Mouse (Mus musculus): ENCODE results near the gene Slc26a5. TPM values are rescaled to one million over a fixed set of nuclear protein-coding genes. Genes with fewer than 3 reads are reported as not detected.

Slc26a5 gene
- total RNA-seq, 1 experiment, result 0.27 TPM

DNA sequence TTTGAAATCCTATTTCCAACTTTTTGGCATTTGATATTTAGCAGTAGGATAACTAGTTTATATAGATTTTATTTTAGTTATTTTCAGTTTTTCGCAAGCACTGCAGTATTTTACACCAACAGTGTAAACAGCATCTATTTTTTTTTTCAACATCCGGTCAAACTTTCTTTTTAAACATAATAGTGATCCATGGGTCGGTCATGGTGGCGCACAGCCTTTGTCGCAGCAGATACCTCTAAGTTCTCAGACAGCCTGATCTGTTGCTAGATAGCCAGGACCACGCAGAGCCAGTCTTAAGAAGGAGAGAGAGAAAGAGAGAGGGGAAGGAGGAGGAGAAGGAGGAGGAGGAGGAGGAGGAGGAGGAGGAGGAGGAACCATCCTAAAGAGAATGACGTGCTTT lies 79.6 kb downstream of the Slc26a5 start:
- DNase-seq (ENCODE audit: low read depth, low spot score), result no peak
- Histone ChIP-seq H3K9me3 (ENCODE audit: control insufficient read depth, insufficient read depth, low read depth, low read length) (no peaks in the 10 kb centered on the region), H3K36me3 (ENCODE audit: control insufficient read depth, insufficient read depth, low read length, poor library complexity, severe bottlenecking) (peaks cover 17% of the 10 kb centered on the region), H3K4me1 (ENCODE audit: control insufficient read depth in 2 of 2, insufficient read depth in 2 of 2, low read length in 2 of 2, poor library complexity in 1 of 2) (peaks cover 0 to 2% of the 10 kb centered on the region in 2 experiments; a peak in 3 of 4 replicates), H3K27ac (ENCODE audit: insufficient read depth, low read depth, low read length, poor library complexity, severe bottlenecking) (no peak overlapping the region; the same call in 1 of the 2 replicates), H3K9ac (ENCODE audit: insufficient read depth, low read depth, low read length, poor library complexity, severe bottlenecking) (no peak overlapping the region), H3K4me3 (ENCODE audit: insufficient read depth in 1 of 2, low read depth in 1 of 2, low read length in 2 of 2, poor library complexity in 1 of 2, severe bottlenecking in 1 of 2) (0 out of 4 replicates have a peak overlapping the region, but pooled peaks of 1 of the 2 experiments have one; percentile 93)
- in situ Hi-C loops (cut with MboI; ENCODE audit: low sequenced_read_pairs in 2 of 2, unreplicated experiment in 2 of 2), result no loop called here
- TF ChIP-seq HCFC1 (IDR thresholded peaks at IDR 0.05; ENCODE audit: borderline replicate concordance, insufficient read depth, low read length), result no peak

DNA sequence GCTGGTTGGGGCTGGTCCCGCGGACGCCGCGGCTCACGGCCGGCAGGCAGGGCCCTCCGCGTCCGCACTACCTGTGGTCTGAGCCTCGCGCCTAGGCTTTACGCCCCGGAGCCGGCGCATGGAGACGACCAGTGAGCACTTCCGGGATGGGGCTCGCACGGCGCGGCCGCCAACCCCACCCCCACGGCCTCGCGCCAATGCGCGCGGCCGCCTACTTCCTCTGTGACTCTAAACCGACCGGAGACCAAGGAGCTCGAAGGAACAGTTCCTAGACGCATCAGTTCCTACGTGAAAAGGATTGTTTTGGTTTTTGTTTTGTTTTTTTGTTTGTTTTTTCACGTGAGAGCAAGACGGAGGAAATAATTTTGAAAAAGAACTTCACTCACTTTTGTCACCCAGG lies 80.4 kb downstream of the Slc26a5 start, which contains the start of the genes Dnajc2 and Psmc2:
Gene Dnajc2 (minus strand): TSS at position 199 of the 400 bp plus-strand sequence.
Gene Psmc2 (plus strand): TSS at position 231 of the 400 bp plus-strand sequence.
- in situ Hi-C loops (cut with MboI; ENCODE audit: low sequenced_read_pairs in 2 of 2, unreplicated experiment in 2 of 2), result no loop called here
- Histone ChIP-seq H3K9me3 (ENCODE audit: control insufficient read depth, insufficient read depth, low read depth, low read length) (no peaks in the 10 kb centered on the region), H3K36me3 (ENCODE audit: control insufficient read depth, insufficient read depth, low read length, poor library complexity, severe bottlenecking) (peaks cover 20% of the 10 kb centered on the region), H3K27ac (ENCODE audit: insufficient read depth, low read depth, low read length, poor library complexity, severe bottlenecking) (peak within 1 kb of the TSS; percentile 68), H3K9ac (ENCODE audit: insufficient read depth, low read depth, low read length, poor library complexity, severe bottlenecking) (peak within 1 kb of the TSS; percentile 96), H3K4me3 (ENCODE audit: insufficient read depth in 1 of 2, low read depth in 1 of 2, low read length in 2 of 2, poor library complexity in 1 of 2, severe bottlenecking in 1 of 2) (peak within 1 kb of the TSS; percentile 94 to 97), H3K4me1 (ENCODE audit: control insufficient read depth in 2 of 2, insufficient read depth in 2 of 2, low read length in 2 of 2, poor library complexity in 1 of 2) (peaks cover 0 to 2% of the 10 kb centered on the region in 2 experiments; a peak in 3 of 4 replicates)
- peak; percentile 84 for DNase-seq (ENCODE audit: low read depth, low spot score)
- TF ChIP-seq CHD2 (IDR thresholded peaks at IDR 0.05; ENCODE audit: low read depth, low read length) (0 out of 2 replicates have a peak, but pooled peaks have one; percentile 26), HCFC1 (IDR thresholded peaks at IDR 0.05; ENCODE audit: borderline replicate concordance, insufficient read depth, low read length) (peak; percentile 82), MAFK (IDR thresholded peaks at IDR 0.05; ENCODE audit: insufficient read depth, low read depth, low read length) (no peak; the same call in 1 of the 2 replicates)

DNA sequence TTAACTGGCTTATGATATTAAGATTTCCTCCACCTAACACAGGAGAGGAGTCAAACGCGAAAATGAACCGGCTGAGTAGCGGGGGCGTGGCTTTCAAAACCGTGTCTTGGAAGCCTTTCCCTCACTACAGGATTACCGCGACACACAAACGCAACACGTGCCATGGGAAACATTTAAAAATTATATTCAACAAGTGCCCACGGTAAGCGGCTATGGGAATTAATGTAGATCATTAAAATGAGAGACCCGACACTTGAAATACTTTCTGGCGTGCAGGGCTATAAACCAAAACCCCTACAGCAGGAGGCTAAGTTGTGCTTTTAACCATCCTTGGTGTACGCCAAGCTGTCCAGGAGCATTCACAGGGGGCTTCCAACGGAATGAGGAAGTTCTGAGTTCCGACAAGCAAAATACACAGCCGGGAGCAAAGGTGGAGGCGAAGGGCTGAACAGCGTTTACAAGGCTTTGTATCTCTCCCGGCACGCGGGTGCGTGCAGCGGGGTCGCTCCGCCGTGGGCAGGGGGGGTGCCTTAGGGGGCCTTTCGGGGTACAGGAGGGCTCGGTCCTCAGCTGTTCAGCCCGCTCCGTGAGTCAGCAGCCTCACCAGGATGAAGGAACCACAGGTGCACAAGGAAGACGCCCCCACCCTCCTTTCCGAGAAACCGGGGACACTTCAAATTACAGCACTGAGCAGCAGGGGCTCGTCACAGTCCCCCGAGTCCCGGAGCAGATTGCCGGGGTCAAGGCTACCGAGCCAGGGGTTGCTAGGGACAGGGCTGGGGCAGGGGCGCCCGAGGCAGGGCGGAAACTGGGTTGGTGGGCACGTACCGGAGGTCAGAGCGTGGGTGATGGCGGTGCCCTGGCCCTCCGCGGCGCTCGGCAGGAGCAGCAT lies 81.0 kb downstream of the Slc26a5 start:
- Histone ChIP-seq H3K9ac (ENCODE audit: insufficient read depth, low read depth, low read length, poor library complexity, severe bottlenecking) (peak overlapping the region; percentile 96), H3K4me3 (ENCODE audit: insufficient read depth in 1 of 2, low read depth in 1 of 2, low read length in 2 of 2, poor library complexity in 1 of 2, severe bottlenecking in 1 of 2) (peak overlapping the region; percentile 94 to 97), H3K27ac (ENCODE audit: insufficient read depth, low read depth, low read length, poor library complexity, severe bottlenecking) (peak overlapping the region; percentile 68), H3K36me3 (ENCODE audit: control insufficient read depth, insufficient read depth, low read length, poor library complexity, severe bottlenecking) (peaks cover 27% of the 10 kb centered on the region), H3K4me1 (ENCODE audit: control insufficient read depth in 2 of 2, insufficient read depth in 2 of 2, low read length in 2 of 2, poor library complexity in 1 of 2) (peaks cover 0 to 2% of the 10 kb centered on the region in 2 experiments; a peak in 3 of 4 replicates), H3K9me3 (ENCODE audit: control insufficient read depth, insufficient read depth, low read depth, low read length) (no peaks in the 10 kb centered on the region)
- in situ Hi-C loops (cut with MboI; ENCODE audit: low sequenced_read_pairs in 2 of 2, unreplicated experiment in 2 of 2), result no loop called here
- no peak for TF ChIP-seq ZNF384 (IDR thresholded peaks at IDR 0.05; ENCODE audit: low read depth, low read length)
- no peak for TF ChIP-seq CHD2 (IDR thresholded peaks at IDR 0.05; ENCODE audit: low read depth, low read length)
- no peak for TF ChIP-seq ZC3H11A (IDR thresholded peaks at IDR 0.05; ENCODE audit: borderline replicate concordance, low read depth, low read length)
- no peak; the same call in 1 of the 2 replicates for TF ChIP-seq MAFK (IDR thresholded peaks at IDR 0.05; ENCODE audit: insufficient read depth, low read depth, low read length)
- TF ChIP-seq HCFC1 (IDR thresholded peaks at IDR 0.05; ENCODE audit: borderline replicate concordance, insufficient read depth, low read length), result no peak
- no peak for DNase-seq (ENCODE audit: low read depth, low spot score)

DNA sequence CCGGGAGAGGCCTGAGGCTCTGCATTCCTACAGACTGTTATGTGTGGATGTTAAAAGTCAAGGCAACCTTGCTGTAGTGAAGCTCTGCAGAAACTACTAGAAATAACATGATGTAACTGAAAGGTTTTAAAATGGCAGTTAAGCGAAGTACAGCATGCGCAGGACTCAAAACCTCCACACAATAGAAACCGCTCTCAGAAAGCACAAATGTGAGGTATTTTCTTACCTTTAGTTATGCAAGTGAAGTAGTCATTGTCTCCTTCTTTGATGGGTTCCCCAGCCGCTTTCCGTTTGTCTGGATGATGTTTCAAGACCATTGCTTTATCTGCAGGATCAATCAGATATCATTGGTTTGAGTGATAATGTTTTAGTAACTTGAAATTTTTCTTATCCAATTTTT lies 88.9 kb downstream of the Slc26a5 start:
- in situ Hi-C loops (cut with MboI; ENCODE audit: low sequenced_read_pairs in 2 of 2, unreplicated experiment in 2 of 2), result no loop called here

More for the DNA sequence above, 88.9 kb downstream of the Slc26a5 start:
- Histone ChIP-seq H3K9me3 (ENCODE audit: control insufficient read depth, insufficient read depth, low read depth, low read length) (no peaks in the 10 kb centered on the region), H3K9ac (ENCODE audit: insufficient read depth, low read depth, low read length, poor library complexity, severe bottlenecking) (no peak overlapping the region), H3K27ac (ENCODE audit: insufficient read depth, low read depth, low read length, poor library complexity, severe bottlenecking) (no peak overlapping the region), H3K4me1 (ENCODE audit: control insufficient read depth in 2 of 2, insufficient read depth in 2 of 2, low read length in 2 of 2, poor library complexity in 1 of 2) (no peaks in the 10 kb centered on the region), H3K36me3 (ENCODE audit: control insufficient read depth, insufficient read depth, low read length, poor library complexity, severe bottlenecking) (peaks cover 42% of the 10 kb centered on the region), H3K4me3 (ENCODE audit: insufficient read depth in 1 of 2, low read depth in 1 of 2, low read length in 2 of 2, poor library complexity in 1 of 2, severe bottlenecking in 1 of 2) (no peak overlapping the region)
- no peak for TF ChIP-seq CHD2 (IDR thresholded peaks at IDR 0.05; ENCODE audit: low read depth, low read length)
- DNase-seq (ENCODE audit: low read depth, low spot score), result no peak

All from ES-E14 (cell line).